Mouse (Mus musculus) heart, postnatal 4 days (tissue): ENCODE data around the gene Zfp592. TPM values are rescaled to one million over a fixed set of nuclear protein-coding genes. Genes with fewer than 3 reads are reported as not detected.
"Not testable (repeated sequence)": the region's sequence is repeated elsewhere in the genome, so short reads cannot be mapped to it uniquely, and the experiment has no call there.

Experiments
- DNase-seq: peaks from one replicate; pipeline ENCODE4 v3.0.0; 2021
- total RNA-seq, 2 experiments: library from RNA; stranded (reverse); gene quantifications; 2 replicates each; pipeline ENCODE4 v1.2.3; 2021

Zfp592 gene
- total RNA-seq = 10 to 100 TPM; 18.4 to 23.6 TPM

DNA sequence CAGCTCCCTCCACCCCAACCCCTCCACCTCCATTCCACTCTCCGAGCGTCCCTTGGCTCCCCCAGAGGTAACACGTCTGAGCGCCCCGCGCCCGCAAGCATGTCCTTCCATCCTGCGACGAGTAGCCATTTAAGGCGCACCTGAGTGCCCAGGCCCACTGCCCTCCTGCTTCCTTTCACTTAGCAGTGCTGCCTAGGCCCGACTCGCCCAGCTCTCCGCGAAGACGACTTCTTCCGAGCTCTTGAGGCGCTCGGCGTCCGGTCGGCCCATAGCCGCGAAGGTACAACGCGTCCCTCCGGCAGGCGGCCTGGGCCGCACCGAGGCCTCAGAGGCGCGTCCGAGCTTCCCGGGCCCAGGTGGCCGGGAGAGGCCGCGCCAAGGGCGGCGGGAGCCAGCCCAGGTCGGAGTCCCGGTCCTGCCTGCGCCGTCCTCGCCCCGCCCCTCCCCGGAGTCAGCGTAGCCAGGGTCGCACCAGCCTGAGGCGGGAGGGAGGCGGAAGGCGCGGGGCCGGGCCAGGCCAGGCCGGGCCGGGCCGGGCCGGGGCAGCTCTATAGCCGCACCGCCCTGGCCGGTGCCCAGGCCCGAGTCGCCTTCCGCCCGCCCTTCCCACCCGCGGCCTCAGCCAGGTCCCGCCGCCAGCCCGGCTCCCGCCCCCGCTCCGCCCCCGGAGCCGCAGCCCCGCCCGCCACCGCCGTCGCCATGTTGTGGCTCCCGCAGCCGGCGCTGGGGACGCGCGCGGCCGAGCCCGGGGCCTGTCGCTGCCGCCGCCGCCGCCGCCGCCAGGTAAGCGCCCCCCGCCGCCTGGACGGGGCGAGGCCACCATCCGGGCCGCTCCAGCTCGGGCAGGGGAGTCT is at the start of gene Zfp592:
Gene Zfp592 (plus strand): TSS at position 702 of the 854 bp plus-strand sequence.
- DNase-seq = peak; percentile 89

DNA sequence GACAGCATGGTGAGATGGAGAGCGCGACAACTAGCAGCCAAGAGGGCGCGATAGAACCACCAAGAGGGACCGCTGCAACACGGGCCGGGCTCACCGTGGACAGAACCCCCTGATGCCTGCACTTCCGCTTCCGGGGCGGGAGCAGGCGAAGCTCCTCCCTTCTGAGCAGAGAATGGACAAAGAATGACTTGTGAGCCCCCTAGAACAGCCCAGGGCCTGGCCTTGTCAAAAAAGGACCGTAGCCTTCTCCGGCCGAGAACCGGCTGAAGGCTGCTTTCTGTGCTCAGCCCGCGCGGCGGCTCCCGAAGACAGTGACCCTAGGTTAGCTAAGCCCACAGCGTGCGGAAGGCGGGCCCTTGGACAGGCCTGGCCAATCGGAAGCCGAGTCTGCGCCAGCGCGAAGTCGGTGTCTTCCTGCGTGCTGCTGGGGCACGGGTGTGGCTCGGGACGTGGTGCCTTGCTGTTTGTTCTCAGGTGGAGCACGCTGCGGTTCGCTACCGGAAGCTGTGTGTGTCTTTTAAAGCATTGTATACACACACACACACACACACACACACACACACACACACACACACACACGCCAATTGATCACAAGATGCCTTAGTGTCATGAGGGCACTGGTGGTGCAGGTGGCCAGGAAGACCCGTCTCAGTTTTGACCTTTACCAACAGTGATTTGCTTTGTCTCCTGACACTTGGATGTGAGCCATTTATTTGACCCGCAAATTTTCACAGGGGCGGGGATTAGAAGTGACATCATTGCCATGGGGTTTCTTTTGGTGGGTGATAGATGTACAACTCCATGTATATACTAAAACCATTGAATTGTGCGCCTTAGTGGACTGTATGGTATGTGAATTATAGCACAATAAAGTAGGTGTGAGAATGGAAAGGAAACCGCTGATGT is 45.8 kb upstream of the Zfp592 start, which contains the start of gene Sec11a:
Gene Sec11a (minus strand): TSS at position 336 of the 906 bp plus-strand sequence.
- DNase-seq = peak; percentile 94

DNA sequence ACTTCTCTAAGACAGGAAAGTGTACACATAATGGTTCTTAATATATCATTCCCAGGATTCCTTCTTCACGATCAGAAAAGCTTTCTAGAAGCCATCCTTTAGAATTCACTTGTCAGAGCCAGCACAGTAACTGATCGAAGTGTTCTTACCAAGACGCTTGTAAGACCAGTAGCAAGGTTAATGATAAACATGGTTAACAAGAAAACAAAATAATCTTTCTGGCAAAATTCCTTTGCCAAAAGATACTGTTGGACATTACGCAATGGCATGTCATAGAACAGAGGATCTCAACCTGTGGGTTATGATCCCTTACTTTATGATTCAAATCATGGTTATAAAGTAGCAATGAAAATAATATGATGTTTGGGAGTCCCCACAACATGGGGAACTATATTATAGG is 42.0 kb upstream of the Zfp592 start:
- no peak for DNase-seq

DNA sequence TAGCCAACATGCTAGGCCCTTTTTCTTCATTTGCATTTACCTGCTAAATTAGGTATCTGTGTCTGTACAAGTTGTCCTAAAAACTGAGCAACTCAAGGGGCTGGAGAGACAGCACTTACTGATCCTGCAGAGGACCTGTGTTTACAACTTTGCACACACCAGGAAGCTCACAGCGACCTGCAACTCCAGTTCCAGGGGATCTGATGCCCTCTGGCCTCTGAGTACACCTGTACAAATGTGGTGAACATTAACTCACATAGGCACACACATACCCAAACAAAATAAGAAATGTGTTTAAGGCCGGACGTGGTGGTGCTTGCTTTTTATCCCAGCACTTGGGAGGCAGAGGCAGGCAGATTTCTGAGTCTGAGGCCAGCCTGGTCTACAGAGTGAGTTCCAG is 41.3 kb upstream of the Zfp592 start:
- no peak for DNase-seq

DNA sequence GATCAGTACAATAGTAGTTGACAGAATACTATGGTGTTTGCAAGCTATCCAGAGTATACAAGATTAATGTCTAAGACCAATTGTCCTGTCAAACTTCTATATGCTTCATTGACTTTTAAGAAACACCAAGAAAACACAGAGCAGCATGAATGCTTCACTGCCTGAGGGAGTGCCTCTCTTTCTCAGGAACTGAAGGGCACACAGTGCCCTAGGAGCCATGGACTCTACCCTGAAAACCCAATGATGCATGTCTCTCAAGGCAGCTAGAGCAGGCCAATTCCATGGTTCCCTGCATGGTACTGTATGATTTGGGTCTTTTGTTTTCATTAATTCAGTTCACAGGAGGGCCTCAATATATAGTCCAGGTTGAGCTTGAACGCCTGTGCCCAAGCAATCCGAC is 39.2 kb upstream of the Zfp592 start:
- DNase-seq = no peak

DNA sequence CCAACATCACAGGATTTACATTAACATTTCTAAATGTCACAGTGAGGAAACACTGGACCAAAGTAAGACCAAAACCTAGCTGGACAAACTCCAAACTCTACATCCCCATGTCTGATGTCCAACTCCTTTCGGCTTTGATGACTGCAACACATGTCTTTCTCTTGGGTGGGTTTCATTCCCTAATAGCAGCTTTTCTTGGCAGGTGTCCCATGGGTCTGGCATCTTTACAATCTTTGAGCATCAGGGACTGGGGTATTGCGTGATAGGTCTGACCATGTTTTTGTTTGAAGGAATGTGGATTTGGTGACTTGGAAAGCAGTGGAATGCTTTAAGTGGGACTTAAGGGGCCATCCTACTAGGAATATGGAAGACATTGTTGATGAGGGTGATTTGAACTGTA is 36.6 kb upstream of the Zfp592 start:
- no peak for DNase-seq

DNA sequence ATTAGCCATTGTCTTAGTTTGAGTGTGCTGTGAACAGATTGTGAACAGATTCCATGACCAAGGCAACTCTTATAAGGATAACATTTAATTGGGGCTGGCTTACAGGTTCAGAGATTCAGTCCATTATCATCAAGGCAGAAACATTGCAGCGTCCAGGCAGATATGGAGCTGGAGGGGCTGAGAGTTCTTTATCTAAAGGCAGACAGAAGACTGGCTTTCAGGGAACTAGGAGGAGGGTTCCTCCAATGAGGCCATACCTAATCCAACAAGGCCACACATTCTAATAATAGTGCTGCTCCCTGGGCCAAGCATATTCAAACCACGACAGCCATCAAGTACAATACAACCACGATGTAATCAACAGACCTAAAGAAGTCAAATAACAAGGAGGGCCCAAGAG is 34.5 kb upstream of the Zfp592 start:
- DNase-seq = no peak

DNA sequence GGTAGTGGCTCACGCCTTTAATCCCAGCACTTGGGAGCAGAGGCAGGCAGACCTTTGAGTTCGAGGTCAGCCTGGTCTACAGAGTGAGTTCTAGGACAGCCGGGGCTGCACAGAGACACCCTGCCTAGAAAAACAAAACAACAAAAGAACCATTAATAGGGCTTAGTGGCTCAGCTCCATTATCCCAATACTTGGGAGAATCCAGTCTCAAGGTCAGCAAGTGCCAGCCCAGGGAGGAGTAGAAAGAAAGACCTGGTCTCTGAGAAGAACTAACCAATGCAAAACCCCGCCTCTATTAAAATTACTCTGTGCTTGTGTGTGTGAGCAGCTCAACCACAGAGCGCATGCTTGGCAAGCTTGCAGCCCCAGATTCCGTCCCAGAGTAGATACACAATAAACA is 30.7 kb upstream of the Zfp592 start:
- DNase-seq = no peak

DNA sequence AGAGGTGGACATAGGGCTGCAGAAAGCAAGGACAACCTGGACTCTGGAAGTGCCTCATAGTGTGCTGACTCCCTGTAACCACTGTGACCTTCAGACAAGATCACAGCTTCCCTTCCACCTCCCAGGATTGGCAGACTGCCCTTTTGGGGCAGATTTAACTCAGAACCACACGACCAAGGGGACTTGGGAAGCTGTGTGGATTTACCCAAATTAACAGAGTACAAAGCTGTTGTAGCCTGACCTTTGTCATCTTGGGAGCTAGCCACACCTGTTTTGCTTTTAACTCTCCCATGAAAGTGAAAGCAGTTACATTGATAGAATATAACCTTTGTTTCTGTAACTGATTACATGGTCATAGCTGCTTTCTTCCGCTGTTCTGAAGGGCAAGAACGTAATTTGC is 22.6 kb upstream of the Zfp592 start:
- DNase-seq = peak; percentile 29

DNA sequence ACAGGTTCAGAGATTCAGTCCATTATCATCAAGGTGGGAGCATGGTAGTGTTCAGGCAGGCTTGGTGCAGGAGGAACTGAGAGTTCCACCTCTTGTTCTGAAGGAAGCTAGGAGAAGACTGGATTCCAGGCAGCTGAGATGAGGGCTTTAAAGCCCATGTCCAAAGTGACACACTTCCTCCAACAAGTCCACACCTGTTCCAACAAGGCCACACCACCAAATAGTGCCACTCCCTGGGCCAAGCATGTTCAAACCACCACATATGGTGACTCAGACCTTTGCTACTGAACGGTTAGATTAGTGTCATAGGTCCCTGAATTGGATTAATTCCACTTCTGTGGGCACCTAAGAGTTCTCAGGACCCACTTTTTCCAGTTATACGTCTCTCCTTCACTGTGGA is 22.1 kb upstream of the Zfp592 start:
- DNase-seq = no peak

DNA sequence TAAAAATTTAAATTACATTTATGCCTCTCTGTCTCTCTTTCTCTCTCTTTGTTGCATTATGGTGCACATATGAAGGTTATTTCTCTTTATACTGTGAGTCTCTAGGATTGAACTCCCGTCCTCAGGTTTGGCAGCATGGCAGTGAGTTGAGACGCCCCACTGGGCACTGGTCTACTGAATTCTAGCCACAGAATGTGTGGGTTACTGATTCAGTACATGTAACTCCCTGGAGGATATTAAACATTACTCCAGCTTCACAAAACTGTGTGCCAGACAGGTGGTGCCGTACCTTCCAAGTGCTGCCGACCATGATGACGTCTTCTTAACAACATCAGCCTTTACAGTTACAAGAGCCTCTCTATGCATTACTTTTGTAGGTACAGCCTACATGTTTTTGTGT is 21.4 kb upstream of the Zfp592 start:
- no peak for DNase-seq

DNA sequence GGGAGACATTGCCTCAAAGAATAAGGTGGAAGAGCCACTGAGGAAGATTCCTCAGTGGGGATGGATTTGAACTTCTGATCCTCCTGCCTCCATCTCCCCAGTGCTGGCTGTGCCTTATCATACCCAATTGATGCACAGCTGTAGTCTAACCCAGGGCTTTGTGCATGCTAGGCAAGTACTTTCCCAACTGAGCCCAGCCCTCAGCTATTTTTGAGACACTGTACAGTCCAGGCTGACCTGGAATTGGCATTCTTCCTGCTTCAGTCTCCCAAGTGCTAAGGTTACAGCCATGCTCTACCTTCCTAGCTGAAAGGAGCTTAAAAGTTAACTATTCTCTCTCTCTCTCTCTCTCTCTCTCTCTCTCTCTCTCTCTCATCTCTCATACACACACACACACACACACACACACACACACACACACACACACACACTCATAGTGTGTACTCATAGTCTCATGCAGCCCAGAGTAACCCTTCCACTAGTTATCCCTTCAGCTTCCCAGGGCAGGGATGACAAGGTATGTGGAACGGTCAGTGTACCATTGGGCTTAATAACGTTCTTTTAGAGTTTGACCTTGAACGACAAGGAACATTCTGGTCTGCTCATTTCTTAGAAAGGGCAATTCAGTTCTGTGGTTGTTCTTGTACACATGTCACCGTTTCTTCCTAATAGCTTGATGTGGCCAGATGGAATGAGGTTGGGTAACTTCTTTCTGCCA is 20.4 kb upstream of the Zfp592 start:
- not testable (repeated sequence) for DNase-seq

DNA sequence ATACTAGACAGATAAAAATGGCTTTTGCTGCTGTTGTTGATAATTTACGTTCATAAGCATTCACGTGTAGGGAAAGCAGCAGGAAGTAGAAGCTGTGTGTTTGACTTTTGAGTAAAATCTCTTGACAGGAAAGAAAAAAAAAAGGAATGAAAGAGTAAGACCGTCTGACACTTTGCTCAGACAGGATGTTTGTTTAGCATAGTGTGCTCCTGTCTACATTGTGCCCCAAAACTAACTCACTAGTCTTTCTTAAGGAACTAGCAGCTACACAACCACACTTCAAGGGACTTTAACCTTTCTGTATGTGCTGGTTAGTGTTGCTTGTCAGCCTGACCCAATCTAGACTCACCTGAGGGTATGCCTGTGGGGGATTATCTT is 19.9 kb upstream of the Zfp592 start:
- DNase-seq = not testable (repeated sequence)

DNA sequence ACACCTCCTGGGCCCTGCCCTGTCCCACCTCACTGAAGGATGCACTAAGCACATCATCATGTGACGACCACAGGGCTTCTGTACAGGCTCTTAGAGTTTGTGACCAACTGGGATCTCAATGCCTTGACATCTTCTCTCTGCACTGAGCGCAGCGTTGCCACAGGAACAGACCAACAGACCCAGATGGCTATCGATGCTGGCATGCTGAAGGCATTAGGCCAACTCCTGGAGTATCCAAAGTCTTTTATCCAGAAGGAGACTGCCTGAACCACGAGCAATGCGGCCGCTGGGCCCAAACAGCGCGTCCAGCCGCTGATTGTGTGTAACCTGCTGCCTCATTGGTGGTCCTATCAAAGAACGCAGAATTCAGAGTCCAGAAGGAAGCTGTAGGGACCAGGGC is 12.9 kb upstream of the Zfp592 start:
- DNase-seq = no peak

DNA sequence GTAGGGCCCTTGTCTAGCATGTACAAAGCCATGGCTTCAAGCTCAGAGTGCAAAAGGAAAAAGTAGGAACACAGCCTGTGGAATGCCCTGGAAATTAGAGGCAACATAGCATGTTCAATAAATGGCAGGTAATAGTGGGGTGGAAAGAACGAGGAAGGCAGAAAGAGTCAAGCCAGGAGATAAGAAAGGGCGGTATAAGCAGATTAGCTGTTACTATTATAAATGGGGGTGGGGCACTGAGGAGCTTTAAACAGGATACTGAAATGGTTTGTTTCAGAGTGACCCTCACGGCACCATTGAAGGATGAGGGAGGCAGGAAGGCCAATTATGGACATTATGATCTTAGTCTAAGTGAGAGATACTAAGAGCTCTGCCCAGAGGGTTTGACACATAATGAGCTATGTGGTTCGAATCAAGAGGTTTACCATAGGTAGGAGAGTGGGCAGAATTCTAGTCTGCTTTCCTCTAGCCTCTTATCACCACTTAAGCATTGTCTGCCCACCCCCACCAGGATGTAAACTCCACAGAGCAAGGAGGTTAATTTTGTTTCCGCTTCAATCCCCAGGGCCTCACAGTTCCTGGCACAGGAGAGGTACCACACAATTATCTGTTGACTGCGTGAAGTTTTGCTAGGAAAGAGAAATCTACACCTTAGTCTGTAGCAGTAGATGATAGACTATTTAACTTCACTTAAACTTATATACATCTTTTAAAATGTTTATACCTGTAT is 6.9 kb upstream of the Zfp592 start:
- no peak for DNase-seq

DNA sequence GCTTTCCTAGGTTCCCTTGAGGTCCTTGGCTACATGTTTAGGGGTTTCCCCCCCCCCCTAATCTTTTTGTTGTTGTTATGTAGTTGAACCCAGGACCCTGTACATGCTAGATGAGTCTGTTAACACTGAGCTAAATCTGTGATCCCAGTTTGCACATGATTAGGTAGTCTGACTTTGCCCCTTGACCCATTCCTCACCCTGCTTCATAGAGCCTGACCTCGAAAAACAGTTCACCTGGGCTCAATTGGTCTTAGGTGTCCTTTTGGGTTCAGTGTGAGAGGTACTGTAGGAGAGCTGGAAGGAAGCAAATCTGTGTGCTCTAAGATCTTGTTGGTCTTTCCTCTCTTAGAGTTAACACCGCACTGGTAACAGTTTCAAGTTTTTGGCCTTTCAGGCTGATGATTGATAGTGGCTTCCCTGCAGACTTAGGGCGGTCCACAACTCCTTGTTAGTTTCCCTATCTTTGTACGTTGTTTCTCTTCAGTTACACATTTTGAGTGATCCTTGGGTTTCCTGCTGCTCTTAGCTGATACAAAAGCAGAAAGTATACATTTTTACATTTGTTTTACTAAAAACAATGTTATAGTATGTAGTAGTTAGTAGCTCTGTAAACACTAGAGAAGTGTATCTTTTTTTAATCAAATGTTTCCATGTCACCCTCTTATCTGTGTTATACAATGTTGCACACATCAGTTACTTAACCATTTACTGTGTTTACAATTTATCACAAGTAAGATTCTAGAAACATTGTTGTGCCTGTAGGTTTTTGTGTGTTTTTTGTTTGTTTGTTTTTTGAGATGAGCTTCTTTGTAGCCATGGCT is 5.5 kb upstream of the Zfp592 start:
- no peak for DNase-seq

DNA sequence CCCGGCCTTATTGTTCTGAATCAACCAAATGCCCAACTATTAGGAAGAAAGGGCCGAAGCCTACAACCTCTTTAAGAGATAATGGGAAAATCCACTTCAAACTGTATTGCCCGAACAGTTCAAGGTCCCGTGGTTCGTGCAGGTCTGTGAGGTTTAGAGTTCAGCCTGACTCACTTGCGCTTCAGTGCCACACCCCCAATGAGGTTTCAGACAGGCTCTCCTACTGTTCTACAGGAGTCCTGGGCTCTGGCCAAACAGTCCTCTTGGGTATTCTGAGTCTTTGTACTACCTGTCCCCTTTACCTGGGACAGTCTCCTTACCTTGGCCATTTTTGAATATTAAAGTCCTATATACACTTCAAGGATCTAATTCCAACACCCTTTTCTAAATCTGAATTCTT is 3.2 kb upstream of the Zfp592 start:
- DNase-seq = no peak

DNA sequence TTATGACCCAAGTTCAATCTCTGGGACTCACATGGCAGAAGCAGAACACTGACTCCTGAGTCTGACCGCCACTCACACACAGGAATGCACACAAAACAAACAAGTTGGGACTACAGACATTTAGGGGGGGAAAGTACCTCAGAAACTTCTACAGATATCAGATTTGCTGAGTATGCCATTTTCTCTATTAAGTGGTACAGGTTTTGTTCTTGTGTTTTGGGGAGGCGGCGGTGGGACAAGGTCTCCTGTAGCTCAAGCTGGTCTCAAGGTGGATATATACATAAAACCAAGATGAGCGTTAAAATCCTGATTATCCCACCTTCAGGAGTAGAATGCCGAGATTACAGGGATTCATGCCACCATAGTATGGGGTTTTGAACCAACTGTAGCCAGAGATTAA is 1.9 kb upstream of the Zfp592 start:
- DNase-seq = no peak

DNA sequence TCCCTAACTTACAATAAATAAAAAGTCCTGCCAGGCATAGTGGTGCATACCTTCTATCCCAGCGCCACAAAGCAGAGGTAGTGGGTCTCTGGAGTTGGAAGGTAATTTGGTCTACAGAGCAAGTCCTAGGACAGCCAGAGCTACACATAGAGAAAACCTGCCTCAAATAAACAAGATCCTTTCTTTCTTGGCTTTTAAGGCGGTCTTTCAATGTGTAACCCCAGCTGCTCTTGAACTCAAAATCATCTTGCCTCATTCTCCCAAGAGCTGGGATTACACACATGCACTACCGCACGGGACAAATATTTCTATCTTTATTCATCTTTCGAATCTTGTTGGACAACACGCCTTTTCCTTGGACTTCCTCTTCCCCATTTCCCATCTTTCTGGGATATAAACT is 1.4 kb upstream of the Zfp592 start:
- DNase-seq = no peak

DNA sequence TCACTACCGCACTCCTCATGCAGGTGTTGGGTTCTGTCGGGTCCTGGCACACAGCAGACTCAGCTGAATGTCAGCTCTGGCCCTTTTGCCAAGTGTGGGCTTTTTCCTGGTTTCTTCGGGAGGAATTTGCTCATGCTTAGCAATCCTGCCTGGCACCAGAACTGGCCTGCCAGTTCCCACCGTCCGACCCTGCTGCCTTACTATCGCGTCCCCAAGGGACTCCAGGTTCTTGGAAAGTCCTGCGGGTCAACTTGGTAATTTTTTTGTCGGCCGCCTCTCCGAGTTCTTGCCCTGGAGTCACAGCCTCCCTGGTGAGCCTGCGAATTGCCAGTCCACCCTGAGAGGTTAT is 876 bp upstream of the Zfp592 start:
- peak; percentile 40 for DNase-seq
